Mouse (Mus musculus): Measurements from ENCODE around the gene Gab2. TPM values are rescaled to one million over a fixed set of nuclear protein-coding genes. Genes with fewer than 3 reads are reported as not detected.

The Gab2 gene
- total RNA-seq, 1 experiment: 1.1 TPM

DNA sequence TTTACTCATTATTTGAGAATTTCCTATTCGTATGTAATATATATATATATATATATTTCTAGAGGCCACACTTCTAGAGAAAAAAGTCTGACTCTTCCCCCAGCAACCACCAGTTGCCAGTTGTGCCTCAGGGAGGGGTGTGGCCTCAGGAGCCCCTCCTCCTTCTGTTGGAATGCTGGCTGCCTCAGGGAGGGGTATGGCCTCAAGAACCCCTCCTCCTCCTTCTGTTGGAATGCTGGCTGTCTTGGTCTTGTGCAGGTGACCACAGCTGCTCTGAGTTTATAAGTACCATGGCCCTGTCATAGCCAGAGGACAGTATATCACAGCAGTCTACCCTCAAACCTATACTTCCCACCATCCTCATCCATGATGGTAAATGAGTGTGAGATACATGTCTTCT lies 38.4 kb upstream of the Gab2 start:
- DNase-seq (ENCODE audit: low read depth, low spot score): peak; percentile 65
- 0 out of 4 replicates have a peak, but pooled peaks cover 0 to 2% of the 10 kb centered on the region in 2 experiments for H3K4me1 ChIP-seq (ENCODE audit: control insufficient read depth in 2 of 2, insufficient read depth in 2 of 2, low read length in 2 of 2, poor library complexity in 1 of 2)
- peaks cover 3% of the 10 kb centered on the region for H3K36me3 ChIP-seq (ENCODE audit: control insufficient read depth, insufficient read depth, low read length, poor library complexity, severe bottlenecking)
- TF ChIP-seq ZC3H11A (IDR thresholded peaks at IDR 0.05; ENCODE audit: borderline replicate concordance, low read depth, low read length) (no peak), CHD2 (IDR thresholded peaks at IDR 0.05; ENCODE audit: low read depth, low read length) (no peak), MAFK (IDR thresholded peaks at IDR 0.05; ENCODE audit: insufficient read depth, low read depth, low read length) (no peak), ZNF384 (IDR thresholded peaks at IDR 0.05; ENCODE audit: low read depth, low read length) (no peak), HCFC1 (IDR thresholded peaks at IDR 0.05; ENCODE audit: borderline replicate concordance, insufficient read depth, low read length) (no peak)
- H3K9me3 ChIP-seq (ENCODE audit: control insufficient read depth, insufficient read depth, low read depth, low read length): no peaks in the 10 kb centered on the region
- H3K9ac ChIP-seq (ENCODE audit: insufficient read depth, low read depth, low read length, poor library complexity, severe bottlenecking): no peak overlapping the region
- no peak overlapping the region for H3K4me3 ChIP-seq (ENCODE audit: insufficient read depth in 1 of 2, low read depth in 1 of 2, low read length in 2 of 2, poor library complexity in 1 of 2, severe bottlenecking in 1 of 2)
- in situ Hi-C loops (cut with MboI; ENCODE audit: low sequenced_read_pairs in 2 of 2, unreplicated experiment in 2 of 2): no loop called here
- no peak overlapping the region for H3K27ac ChIP-seq (ENCODE audit: insufficient read depth, low read depth, low read length, poor library complexity, severe bottlenecking)

- DNase-seq (ENCODE audit: low read depth, low spot score): no peak
- H3K4me1 ChIP-seq (ENCODE audit: control insufficient read depth in 2 of 2, insufficient read depth in 2 of 2, low read length in 2 of 2, poor library complexity in 1 of 2): no peaks in the 10 kb centered on the region
- H3K9me3 ChIP-seq (ENCODE audit: control insufficient read depth, insufficient read depth, low read depth, low read length): no peaks in the 10 kb centered on the region
- H3K9ac ChIP-seq (ENCODE audit: insufficient read depth, low read depth, low read length, poor library complexity, severe bottlenecking): no peak overlapping the region
- in situ Hi-C loops (cut with MboI; ENCODE audit: low sequenced_read_pairs in 2 of 2, unreplicated experiment in 2 of 2): no loop called here
- TF ChIP-seq MAFK (IDR thresholded peaks at IDR 0.05; ENCODE audit: insufficient read depth, low read depth, low read length) (no peak), CHD2 (IDR thresholded peaks at IDR 0.05; ENCODE audit: low read depth, low read length) (no peak), ZC3H11A (IDR thresholded peaks at IDR 0.05; ENCODE audit: borderline replicate concordance, low read depth, low read length) (no peak), ZNF384 (IDR thresholded peaks at IDR 0.05; ENCODE audit: low read depth, low read length) (no peak), HCFC1 (IDR thresholded peaks at IDR 0.05; ENCODE audit: borderline replicate concordance, insufficient read depth, low read length) (no peak)
- no peaks in the 10 kb centered on the region; the same call in 1 of the 2 replicates for H3K36me3 ChIP-seq (ENCODE audit: control insufficient read depth, insufficient read depth, low read length, poor library complexity, severe bottlenecking)
- H3K27ac ChIP-seq (ENCODE audit: insufficient read depth, low read depth, low read length, poor library complexity, severe bottlenecking): no peak overlapping the region
- no peak overlapping the region for H3K4me3 ChIP-seq (ENCODE audit: insufficient read depth in 1 of 2, low read depth in 1 of 2, low read length in 2 of 2, poor library complexity in 1 of 2, severe bottlenecking in 1 of 2)
Measured at GRCm38 (mm10) chr7:97060966-97061365, 20.4 kb upstream of the Gab2 start.

GRCm38 (mm10) chr7:97071512-97071911 lies 9.9 kb upstream of the Gab2 start:
- Histone ChIP-seq H3K4me3 (ENCODE audit: insufficient read depth in 1 of 2, low read depth in 1 of 2, low read length in 2 of 2, poor library complexity in 1 of 2, severe bottlenecking in 1 of 2) (no peak overlapping the region), H3K27ac (ENCODE audit: insufficient read depth, low read depth, low read length, poor library complexity, severe bottlenecking) (no peak overlapping the region), H3K4me1 (ENCODE audit: control insufficient read depth in 2 of 2, insufficient read depth in 2 of 2, low read length in 2 of 2, poor library complexity in 1 of 2) (no peaks in the 10 kb centered on the region), H3K36me3 (ENCODE audit: control insufficient read depth, insufficient read depth, low read length, poor library complexity, severe bottlenecking) (no peaks in the 10 kb centered on the region), H3K9ac (ENCODE audit: insufficient read depth, low read depth, low read length, poor library complexity, severe bottlenecking) (no peak overlapping the region), H3K9me3 (ENCODE audit: control insufficient read depth, insufficient read depth, low read depth, low read length) (no peaks in the 10 kb centered on the region)
- DNase-seq (ENCODE audit: low read depth, low spot score): no peak
- in situ Hi-C loops (cut with MboI; ENCODE audit: low sequenced_read_pairs in 2 of 2, unreplicated experiment in 2 of 2): no loop called here
- TF ChIP-seq MAFK (IDR thresholded peaks at IDR 0.05; ENCODE audit: insufficient read depth, low read depth, low read length): no peak

DNA sequence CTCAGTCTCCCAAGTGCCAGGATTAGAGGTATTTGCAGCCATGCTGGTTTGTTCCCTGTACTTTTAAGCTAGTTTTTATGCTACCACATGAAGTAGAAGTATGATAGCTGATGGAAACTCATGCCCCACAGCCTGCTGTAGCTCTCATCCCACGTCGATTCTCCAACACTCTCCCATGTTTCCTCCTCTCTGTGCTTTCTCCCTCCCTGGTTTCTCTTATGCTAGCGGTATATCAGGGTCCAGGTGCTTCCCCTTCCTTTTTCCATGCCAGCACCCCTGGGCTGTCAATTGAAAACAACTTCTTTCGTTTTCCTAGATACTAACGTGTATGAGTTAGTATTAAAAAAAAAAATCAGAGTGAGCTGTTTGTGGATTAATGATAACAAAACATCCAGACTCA lies 9.3 kb upstream of the Gab2 start:
- DNase-seq (ENCODE audit: low read depth, low spot score): no peak
- in situ Hi-C loops (cut with MboI; ENCODE audit: low sequenced_read_pairs in 2 of 2, unreplicated experiment in 2 of 2): no loop called here
- no peaks in the 10 kb centered on the region for H3K9me3 ChIP-seq (ENCODE audit: control insufficient read depth, insufficient read depth, low read depth, low read length)
- TF ChIP-seq ZNF384 (IDR thresholded peaks at IDR 0.05; ENCODE audit: low read depth, low read length): no peak
- no peak for TF ChIP-seq MAFK (IDR thresholded peaks at IDR 0.05; ENCODE audit: insufficient read depth, low read depth, low read length)
- TF ChIP-seq CHD2 (IDR thresholded peaks at IDR 0.05; ENCODE audit: low read depth, low read length): no peak
- no peak for TF ChIP-seq HCFC1 (IDR thresholded peaks at IDR 0.05; ENCODE audit: borderline replicate concordance, insufficient read depth, low read length)
- TF ChIP-seq ZC3H11A (IDR thresholded peaks at IDR 0.05; ENCODE audit: borderline replicate concordance, low read depth, low read length): no peak
- H3K4me3 ChIP-seq (ENCODE audit: insufficient read depth in 1 of 2, low read depth in 1 of 2, low read length in 2 of 2, poor library complexity in 1 of 2, severe bottlenecking in 1 of 2): no peak overlapping the region
- H3K36me3 ChIP-seq (ENCODE audit: control insufficient read depth, insufficient read depth, low read length, poor library complexity, severe bottlenecking): no peaks in the 10 kb centered on the region
- H3K27ac ChIP-seq (ENCODE audit: insufficient read depth, low read depth, low read length, poor library complexity, severe bottlenecking): no peak overlapping the region
- H3K9ac ChIP-seq (ENCODE audit: insufficient read depth, low read depth, low read length, poor library complexity, severe bottlenecking): no peak overlapping the region
- no peaks in the 10 kb centered on the region for H3K4me1 ChIP-seq (ENCODE audit: control insufficient read depth in 2 of 2, insufficient read depth in 2 of 2, low read length in 2 of 2, poor library complexity in 1 of 2)

DNA sequence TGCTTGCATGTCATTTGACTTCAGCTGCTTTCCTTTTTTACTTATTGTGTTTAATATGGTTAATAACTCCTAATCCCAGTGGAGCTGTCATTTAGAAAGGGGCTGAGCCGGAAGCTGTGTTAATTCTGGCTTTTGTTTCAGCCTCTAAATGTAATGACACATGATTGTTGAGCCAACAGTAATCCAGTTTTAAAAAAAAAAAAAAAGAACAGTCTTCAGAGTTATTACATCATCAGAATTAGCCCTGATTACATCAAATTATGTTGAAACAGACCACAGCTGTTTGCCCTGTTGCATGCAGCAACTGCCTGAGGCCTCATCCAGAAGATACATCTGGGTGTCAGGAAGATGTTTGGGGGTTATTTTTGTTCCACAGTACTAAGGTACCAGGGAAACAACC lies 6.4 kb upstream of the Gab2 start:
- DNase-seq (ENCODE audit: low read depth, low spot score): no peak
- H3K4me3 ChIP-seq (ENCODE audit: insufficient read depth in 1 of 2, low read depth in 1 of 2, low read length in 2 of 2, poor library complexity in 1 of 2, severe bottlenecking in 1 of 2): no peak overlapping the region
- H3K36me3 ChIP-seq (ENCODE audit: control insufficient read depth, insufficient read depth, low read length, poor library complexity, severe bottlenecking): no peaks in the 10 kb centered on the region
- H3K4me1 ChIP-seq (ENCODE audit: control insufficient read depth in 2 of 2, insufficient read depth in 2 of 2, low read length in 2 of 2, poor library complexity in 1 of 2): no peaks in the 10 kb centered on the region
- H3K9me3 ChIP-seq (ENCODE audit: control insufficient read depth, insufficient read depth, low read depth, low read length): no peaks in the 10 kb centered on the region
- H3K27ac ChIP-seq (ENCODE audit: insufficient read depth, low read depth, low read length, poor library complexity, severe bottlenecking): no peak overlapping the region
- H3K9ac ChIP-seq (ENCODE audit: insufficient read depth, low read depth, low read length, poor library complexity, severe bottlenecking): no peak overlapping the region
- TF ChIP-seq ZC3H11A (IDR thresholded peaks at IDR 0.05; ENCODE audit: borderline replicate concordance, low read depth, low read length) (no peak), ZNF384 (IDR thresholded peaks at IDR 0.05; ENCODE audit: low read depth, low read length) (no peak), HCFC1 (IDR thresholded peaks at IDR 0.05; ENCODE audit: borderline replicate concordance, insufficient read depth, low read length) (no peak), MAFK (IDR thresholded peaks at IDR 0.05; ENCODE audit: insufficient read depth, low read depth, low read length) (no peak), CHD2 (IDR thresholded peaks at IDR 0.05; ENCODE audit: low read depth, low read length) (no peak)
- in situ Hi-C loops (cut with MboI; ENCODE audit: low sequenced_read_pairs in 2 of 2, unreplicated experiment in 2 of 2): no loop called here

Measured in ES-E14 (cell line).